Mouse (Mus musculus) lung, postnatal 0 days (tissue): Measurements from ENCODE around the gene Abcc8.

ENCODE experiments used
- CTCF ChIP-seq: IDR thresholded peaks from 2 replicates; pipeline ENCODE4 v1.5.1; 2016; ENCODE audit warnings: antibody characterized with exemption, mild to moderate bottlenecking
- EP300 ChIP-seq: IDR thresholded peaks from 2 replicates; pipeline ENCODE4 v1.6.1; 2016; ENCODE audit warnings: antibody characterized with exemption, mild to moderate bottlenecking, control low read depth

DNA sequence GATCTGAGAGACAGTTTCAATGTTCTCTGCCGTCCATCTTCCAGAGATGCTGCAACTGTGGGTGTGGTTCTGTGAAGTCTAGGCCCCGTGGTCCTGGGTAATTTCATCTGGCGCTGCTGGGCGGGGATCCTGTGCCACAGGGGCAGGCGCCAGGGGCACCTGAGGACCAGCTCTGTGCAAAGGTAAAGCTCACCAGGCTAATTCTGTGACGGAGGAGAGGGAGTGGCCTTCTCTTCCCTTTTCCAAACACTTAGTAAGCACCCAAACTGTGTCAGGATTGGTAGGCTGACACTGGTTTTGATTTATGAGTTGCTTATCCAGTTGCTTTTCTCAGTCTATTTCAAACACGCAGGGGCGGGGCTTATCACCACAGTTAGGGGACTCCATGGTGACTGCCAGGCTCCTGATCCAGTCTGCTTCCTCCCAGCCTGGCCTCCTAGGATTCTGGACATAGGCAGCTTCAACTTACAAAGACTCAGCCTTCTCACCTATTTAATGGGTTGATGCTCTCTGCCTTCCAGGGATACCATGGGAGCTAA, 40.8 kb upstream of the Abcc8 start:
- TF ChIP-seq CTCF (no peak), EP300 (no peak)
